Mouse (Mus musculus) CH12.LX (cell line): ENCODE measurements at regions not wholly inside any gene's neighbourhood (a gene's known extent, or its start where the extent isn't known, plus 50 kb on each side); places are given as distances from the start of the nearest gene placed in this dataset.

Experiments
- DNase-seq: peaks from one replicate; pipeline ENCODE4 v3.0.0-alpha.2; 2013; ENCODE audit errors: extremely low read depth
- H3K27ac ChIP-seq: 2 replicates; pipeline ENCODE4 v1.5.1; 2012; ENCODE audit warnings: low read depth, mild to moderate bottlenecking, control low read depth, moderate library complexity; ENCODE audit not compliant: insufficient read depth
- H3K27me3 ChIP-seq: replicated peaks from 2 replicates; pipeline ENCODE3; 2012; ENCODE audit warnings: inconsistent platforms
- H3K36me3 ChIP-seq, 2 experiments: replicated peaks in 1 of 2; 2 replicates each; pipeline versions ENCODE3 to v1.6.1; 2012; ENCODE audit warnings: inconsistent platforms in 1 of 2, low read length in 1 of 2, mild to moderate bottlenecking in 1 of 2, mixed read lengths in 1 of 2, moderate library complexity in 1 of 2; ENCODE audit not compliant: control insufficient read depth in 1 of 2, insufficient read depth in 1 of 2
- H3K4me1 ChIP-seq, 2 experiments: 2 replicates each; pipeline ENCODE4 v1.6.1; 2012; ENCODE audit warnings: inconsistent platforms in 1 of 2, moderate library complexity in 1 of 2; ENCODE audit not compliant: insufficient read depth in 2 of 2, control insufficient read depth in 1 of 2
- H3K4me2 ChIP-seq: 2 replicates; pipeline ENCODE4 v1.6.1; 2012; ENCODE audit warnings: low read depth, mild to moderate bottlenecking, control low read depth; ENCODE audit not compliant: poor library complexity, insufficient read depth, severe bottlenecking
- H3K4me3 ChIP-seq, 3 experiments: fragments of 150-350 bp in 1 of 3; sonication (generic) in 1 of 3; replicated peaks in 1 of 3; 2 replicates each; pipeline versions ENCODE3 to v1.5.1; 2011 to 2012; ENCODE audit warnings: low read depth in 2 of 3, low read length in 2 of 3, mild to moderate bottlenecking in 2 of 3, moderate library complexity in 2 of 3, control low read depth in 1 of 3, improper control_type of control experiment in 1 of 3, inconsistent platforms in 1 of 3, mixed read lengths in 1 of 3; ENCODE audit not compliant: poor library complexity in 1 of 3
- H3K79me2 ChIP-seq: replicated peaks from 2 replicates; pipeline ENCODE4 v1.6.1; 2012; ENCODE audit warnings: mild to moderate bottlenecking, moderate library complexity; ENCODE audit not compliant: control insufficient read depth, poor library complexity, insufficient read depth, severe bottlenecking; ENCODE audit errors: extremely low read depth
- H3K9ac ChIP-seq: 2 replicates; pipeline ENCODE4 v1.6.1; 2012; ENCODE audit warnings: low read depth, mild to moderate bottlenecking, control low read depth, moderate library complexity; ENCODE audit not compliant: insufficient read depth
- H3K9me3 ChIP-seq: replicated peaks from 2 replicates; pipeline ENCODE3; 2012; ENCODE audit warnings: low read length, inconsistent platforms, mixed read lengths
- E2F4 ChIP-seq: IDR thresholded peaks from 2 replicates; pipeline ENCODE4 v1.6.1; 2011; ENCODE audit warnings: low read depth, low read length, improper control_type of control experiment; ENCODE audit not compliant: insufficient replicate concordance
- ELF1 ChIP-seq: IDR thresholded peaks from 2 replicates; pipeline ENCODE4 v1.6.1; 2014; ENCODE audit warnings: low read depth, mild to moderate bottlenecking, inconsistent platforms, low read length, improper control_type of control experiment
- ETS1 ChIP-seq: conservative IDR thresholded peaks from 2 replicates; pipeline ENCODE4 v1.6.1; 2012; ENCODE audit warnings: low read depth, mild to moderate bottlenecking, inconsistent platforms, low read length, improper control_type of control experiment, moderate library complexity
- GABPA ChIP-seq: IDR thresholded peaks from 2 replicates; pipeline ENCODE4 v1.6.1; 2012; ENCODE audit warnings: low read depth, low read length, improper control_type of control experiment, inconsistent platforms; ENCODE audit not compliant: insufficient replicate concordance
- JUND ChIP-seq: conservative IDR thresholded peaks from 2 replicates; pipeline ENCODE4 v1.6.1; 2011; ENCODE audit warnings: low read depth, low read length, improper control_type of control experiment
- MAZ ChIP-seq: IDR thresholded peaks from 2 replicates; pipeline ENCODE4 v1.6.1; 2012; ENCODE audit warnings: low read depth, mild to moderate bottlenecking, inconsistent platforms, low read length, improper control_type of control experiment, moderate library complexity
- MEF2A ChIP-seq: IDR thresholded peaks from 2 replicates; pipeline ENCODE4 v1.6.1; 2014; ENCODE audit warnings: low read depth, mild to moderate bottlenecking, inconsistent platforms, low read length, improper control_type of control experiment, borderline replicate concordance
- MXI1 ChIP-seq: IDR thresholded peaks from 2 replicates; pipeline ENCODE4 v1.6.1; 2011; ENCODE audit warnings: mild to moderate bottlenecking, low read depth, low read length, improper control_type of control experiment
- MYC ChIP-seq: IDR thresholded peaks from 2 replicates; pipeline ENCODE4 v1.6.1; 2011; ENCODE audit warnings: low read depth, mild to moderate bottlenecking, improper control_type of control experiment, low read length
- NELFE ChIP-seq: IDR thresholded peaks from 2 replicates; pipeline ENCODE4 v1.6.1; 2011; ENCODE audit warnings: low read depth, low read length, improper control_type of control experiment
- NRF1 ChIP-seq: IDR thresholded peaks from 2 replicates; pipeline ENCODE4 v1.6.1; 2014; ENCODE audit warnings: low read depth, mild to moderate bottlenecking, inconsistent platforms, low read length, improper control_type of control experiment, moderate library complexity
- PAX5 ChIP-seq: IDR thresholded peaks from 2 replicates; pipeline ENCODE4 v1.6.1; 2012; ENCODE audit warnings: low read length, inconsistent platforms, mixed read lengths
- RCOR1 ChIP-seq: conservative IDR thresholded peaks from 2 replicates; pipeline ENCODE4 v1.6.1; 2012; ENCODE audit warnings: low read depth, mild to moderate bottlenecking, inconsistent platforms, low read length, improper control_type of control experiment
- SMC3 ChIP-seq: IDR thresholded peaks from 2 replicates; pipeline ENCODE4 v1.6.1; 2011; ENCODE audit warnings: low read depth, low read length, improper control_type of control experiment
- USF2 ChIP-seq: conservative IDR thresholded peaks from 2 replicates; pipeline ENCODE4 v1.6.1; 2011; ENCODE audit warnings: low read depth, low read length, improper control_type of control experiment
- ZMIZ1 ChIP-seq: IDR thresholded peaks from 2 replicates; pipeline ENCODE4 v1.6.1; 2012; ENCODE audit warnings: low read depth, mild to moderate bottlenecking, inconsistent platforms, low read length, improper control_type of control experiment
- dilution Hi-C: fragments of 300-500 bp; cut with MboI; formaldehyde crosslinking; loops from 2 replicates; pipeline ENCODE4 v1.14.3; 2020; ENCODE audit warnings: low sequenced_read_pairs; ENCODE audit not compliant: extremely low pct_unique_long_range_greater_than_20kb, extremely low pct_ligation_motif_present
- in situ Hi-C: fragments of 300-500 bp; cut with MboI; formaldehyde crosslinking; loops from 3 replicates; pipeline ENCODE4 v1.14.3; 2019; ENCODE audit warnings: low sequenced_read_pairs, low pct_ligation_motif_present, low pct_unique_long_range_greater_than_20kb, mixed read lengths

DNA sequence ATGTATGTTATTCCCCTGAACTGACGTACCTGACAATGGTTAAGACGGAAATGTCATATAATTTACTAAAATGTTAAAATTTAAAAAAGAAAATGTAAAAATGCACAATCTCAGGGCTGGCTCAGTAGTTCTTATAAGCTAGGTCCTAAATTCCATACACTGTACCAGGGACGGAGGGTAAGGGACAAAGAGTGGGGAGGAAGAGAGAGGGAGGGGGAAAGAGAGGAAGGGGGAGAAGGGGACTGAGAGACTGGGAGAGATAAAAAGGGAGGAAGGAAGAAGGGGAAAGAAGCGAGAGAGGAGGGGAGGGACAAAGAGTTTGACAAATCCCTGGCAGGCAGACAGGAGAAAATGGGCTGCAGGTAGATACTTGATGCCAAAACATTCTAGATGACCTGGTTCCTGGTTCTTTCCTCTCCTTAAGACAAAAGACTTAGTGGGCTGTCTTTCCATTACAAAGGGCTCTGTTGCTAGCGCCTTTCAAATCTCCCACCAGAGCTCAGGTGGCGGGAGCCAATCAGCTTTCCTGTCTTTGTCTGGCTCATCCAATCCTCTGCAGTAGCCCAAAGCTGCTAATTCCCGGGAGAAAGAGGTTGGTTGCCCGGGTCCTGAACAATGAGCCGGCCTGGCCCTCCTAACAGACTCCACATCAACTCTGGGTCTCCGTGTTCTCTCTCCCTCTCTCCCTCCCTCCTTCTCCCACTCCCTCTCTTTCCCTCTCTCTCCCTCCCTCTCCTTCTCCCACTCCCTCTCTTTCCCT, 92.7 kb upstream of the Gm14444 start:
- H3K4me1 ChIP-seq, result peaks cover 0 to 2% of the 10 kb centered on the region in 2 experiments; a peak in 1 of 4 replicates
- in situ Hi-C loops, result no loop called here
- H3K4me3 ChIP-seq, result no peak overlapping the region
- H3K27ac ChIP-seq, result no peak overlapping the region
- no peak for DNase-seq
- peaks cover 63% of the 10 kb centered on the region for H3K27me3 ChIP-seq
- TF ChIP-seq GABPA (no peak), MAZ (no peak), PAX5 (no peak), MXI1 (no peak), USF2 (no peak)
- TF ChIP-seq, all 38 proteins: peak for 0
- no peak overlapping the region for H3K9ac ChIP-seq
- no peaks in the 10 kb centered on the region for H3K36me3 ChIP-seq
- H3K4me2 ChIP-seq, result no peak overlapping the region
- H3K9me3 ChIP-seq, result no peaks in the 10 kb centered on the region
- no peaks in the 10 kb centered on the region for H3K79me2 ChIP-seq
- dilution Hi-C loops, result no loop called here

DNA sequence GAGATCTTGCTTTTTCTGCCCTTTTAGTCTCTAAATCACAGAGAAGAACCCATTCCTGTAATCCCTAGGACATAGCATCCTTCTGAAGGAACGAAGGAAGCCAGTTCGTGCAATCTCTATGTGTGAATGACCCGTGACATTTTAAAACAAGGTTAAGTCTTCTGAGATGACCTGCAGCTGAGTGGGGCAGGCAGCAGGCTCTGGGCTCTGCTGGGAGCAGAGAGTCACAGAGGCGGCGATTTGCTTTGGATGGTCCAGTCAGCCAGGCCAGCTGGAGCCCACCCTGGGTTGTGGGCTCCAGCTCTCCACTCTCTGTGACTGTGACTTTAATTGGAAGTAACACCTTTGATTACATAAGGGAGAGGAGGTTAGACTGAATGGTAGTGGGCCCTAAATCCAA, 92.1 kb upstream of the Gm14444 start:
- TF ChIP-seq ETS1 (no peak), ZMIZ1 (no peak)
- Histone ChIP-seq H3K36me3 (no peaks in the 10 kb centered on the region), H3K9ac (no peak overlapping the region), H3K27me3 (peaks cover 66% of the 10 kb centered on the region), H3K27ac (no peak overlapping the region), H3K9me3 (no peaks in the 10 kb centered on the region), H3K4me1 (peaks cover 0 to 2% of the 10 kb centered on the region in 2 experiments; a peak in 1 of 4 replicates), H3K4me3 (no peak overlapping the region), H3K4me2 (no peak overlapping the region), H3K79me2 (no peaks in the 10 kb centered on the region)
- dilution Hi-C loops, result no loop called here
- no peak for DNase-seq
- in situ Hi-C loops, result no loop called here

DNA sequence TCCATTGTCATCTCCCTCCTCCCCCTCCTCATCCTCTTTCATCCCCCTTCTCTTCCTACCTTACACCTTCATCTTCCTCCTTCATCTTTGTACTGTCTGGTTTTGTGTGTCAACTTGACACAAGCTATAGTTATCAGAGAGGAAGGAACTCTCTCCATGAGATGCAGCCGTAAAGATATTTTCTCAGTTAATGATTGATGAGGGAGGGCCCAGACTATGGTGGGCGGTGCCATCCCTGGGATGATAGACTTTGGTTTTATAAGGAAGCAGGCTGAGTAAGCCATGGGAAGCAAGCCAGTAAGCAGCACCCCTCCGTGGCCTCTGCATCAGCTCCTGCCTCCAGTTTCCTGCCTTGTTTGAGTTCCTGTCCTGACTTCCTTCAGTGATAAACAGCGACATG, 87.8 kb upstream of the Gm14444 start:
- dilution Hi-C loops, result no loop called here
- TF ChIP-seq NELFE (no peak), NRF1 (no peak), ELF1 (no peak), ZMIZ1 (no peak), SMC3 (no peak), ETS1 (no peak), MYC (no peak), MEF2A (no peak), JUND (no peak), E2F4 (no peak), RCOR1 (no peak)
- Histone ChIP-seq H3K27me3 (peaks cover 47% of the 10 kb centered on the region), H3K4me3 (no peak overlapping the region), H3K36me3 (no peaks in the 10 kb centered on the region), H3K9ac (no peak overlapping the region), H3K79me2 (no peaks in the 10 kb centered on the region), H3K4me2 (no peak overlapping the region), H3K4me1 (peaks cover 0 to 2% of the 10 kb centered on the region in 2 experiments; a peak in 1 of 4 replicates), H3K27ac (no peak overlapping the region), H3K9me3 (no peaks in the 10 kb centered on the region)
- no peak for DNase-seq
- in situ Hi-C loops, result no loop called here
